Mouse (Mus musculus): ENCODE results near the gene Chst13. TPM values are rescaled to one million over a fixed set of nuclear protein-coding genes. Genes with fewer than 3 reads are reported as not detected.

Chst13 gene
- polyA plus RNA-seq (2014; fragmentation: Illumina TruSeq; extraction: RNeasy Lipid Tissue Mini Kit (QIAGEN cat#74804); ENCODE audit: low read depth, low replicate concordance): not detected

DNA sequence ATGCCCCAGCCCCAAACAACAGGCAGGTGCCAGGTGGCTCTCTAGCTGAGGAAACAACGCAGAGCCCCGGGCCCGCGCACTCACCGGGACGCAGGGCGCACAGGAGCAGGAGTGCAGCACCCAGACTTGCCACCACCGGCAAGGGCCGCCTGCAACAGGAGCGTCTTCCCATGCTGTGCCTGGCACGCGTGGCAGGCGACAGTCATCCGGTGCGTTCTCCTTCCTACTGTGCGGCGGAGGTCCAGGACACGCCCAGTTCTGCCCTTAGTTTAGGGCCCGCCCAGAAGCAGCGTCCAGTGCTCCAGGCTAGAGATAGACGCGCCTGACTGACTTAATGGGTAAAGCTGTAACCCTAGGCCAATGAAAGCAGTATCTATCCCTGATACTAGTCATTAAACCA, at the start of gene Chst13:
Chst13 (minus strand) TSS at position 195 of the 400 bp plus-strand sequence.

DNA sequence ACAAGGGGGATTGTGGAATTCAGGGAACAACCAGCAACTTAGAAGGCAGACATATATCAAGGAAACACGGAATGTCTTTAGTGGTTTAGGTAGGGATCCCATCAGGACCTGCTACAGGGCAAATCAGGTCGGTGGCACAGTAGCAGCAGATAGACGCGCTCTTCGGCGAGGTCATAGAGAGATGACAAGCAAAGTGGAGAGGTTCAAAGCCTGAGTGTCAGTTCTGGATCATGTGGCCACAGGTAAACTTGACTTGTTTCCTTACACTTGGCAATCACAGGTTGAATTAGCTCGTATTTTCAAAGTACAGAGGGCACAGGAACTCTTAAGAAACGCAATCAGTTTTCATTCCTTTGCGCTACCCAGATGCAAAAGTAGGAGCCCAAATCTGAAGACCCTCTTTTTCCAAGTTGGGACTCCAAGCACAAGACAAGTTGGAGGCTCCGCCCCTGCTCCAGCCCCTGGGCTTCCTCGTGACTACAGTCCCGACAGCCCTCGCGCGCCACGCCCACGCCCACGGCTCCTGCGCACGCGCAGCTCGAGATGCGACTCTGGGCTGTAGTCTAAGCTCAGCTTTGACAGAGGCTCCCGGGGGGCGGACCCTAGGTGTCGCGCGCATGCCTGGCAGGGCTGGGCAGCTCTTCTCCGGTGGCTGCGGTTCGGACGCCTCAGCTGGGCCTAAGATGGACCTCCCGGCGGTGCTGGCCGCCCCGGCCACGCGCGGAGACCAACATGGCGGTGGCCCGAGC, 44.2 kb upstream of the Chst13 start, which contains the start of gene Zxdc:
Zxdc (plus strand) TSS at position 517 of the 749 bp plus-strand sequence.

GRCm38 (mm10) chr6:90332561-90333425, 7.8 kb upstream of the Chst13 start, which contains the start of gene Uroc1:
TSS of gene Uroc1 (plus strand) at chr6:90333284.

GRCm38 (mm10) chr6:90300919-90301318, 24.1 kb downstream of the Chst13 start, which contains the start of gene BC048671:
TSS of gene BC048671 (plus strand) at chr6:90301219.

Other genes starting within 250 kb of the Chst13 start
- gene Vmn1r49, start 246.7 kb downstream of the Chst13 start, polyA plus RNA-seq (2014; fragmentation: Illumina TruSeq; extraction: RNeasy Lipid Tissue Mini Kit (QIAGEN cat#74804); ENCODE audit: low read depth, low replicate concordance): not detected
- gene Vmn1r50, start 223.8 kb downstream of the Chst13 start, polyA plus RNA-seq (2014; fragmentation: Illumina TruSeq; extraction: RNeasy Lipid Tissue Mini Kit (QIAGEN cat#74804); ENCODE audit: low read depth, low replicate concordance): not detected
- not detected for gene Vmn1r51, start 202.6 kb downstream of the Chst13 start, polyA plus RNA-seq (2014; fragmentation: Illumina TruSeq; extraction: RNeasy Lipid Tissue Mini Kit (QIAGEN cat#74804); ENCODE audit: low read depth, low replicate concordance)
- gene Vmn1r52, start 150.4 kb downstream of the Chst13 start, polyA plus RNA-seq (2014; fragmentation: Illumina TruSeq; extraction: RNeasy Lipid Tissue Mini Kit (QIAGEN cat#74804); ENCODE audit: low read depth, low replicate concordance): not detected
- not detected for gene V1ra8, start 122.4 kb downstream of the Chst13 start, polyA plus RNA-seq (2014; fragmentation: Illumina TruSeq; extraction: RNeasy Lipid Tissue Mini Kit (QIAGEN cat#74804); ENCODE audit: low read depth, low replicate concordance)
- gene Vmn1r53, start 100.7 kb downstream of the Chst13 start, polyA plus RNA-seq (2014; fragmentation: Illumina TruSeq; extraction: RNeasy Lipid Tissue Mini Kit (QIAGEN cat#74804); ENCODE audit: low read depth, low replicate concordance): not detected
- not detected for gene Vmn1r54, start 78.9 kb downstream of the Chst13 start, polyA plus RNA-seq (2014; fragmentation: Illumina TruSeq; extraction: RNeasy Lipid Tissue Mini Kit (QIAGEN cat#74804); ENCODE audit: low read depth, low replicate concordance)
- not detected for gene BC048671, start 24.0 kb downstream of the Chst13 start, polyA plus RNA-seq (2014; fragmentation: Illumina TruSeq; extraction: RNeasy Lipid Tissue Mini Kit (QIAGEN cat#74804); ENCODE audit: low read depth, low replicate concordance)
- gene Uroc1, start 8.1 kb upstream of the Chst13 start, polyA plus RNA-seq (2014; fragmentation: Illumina TruSeq; extraction: RNeasy Lipid Tissue Mini Kit (QIAGEN cat#74804); ENCODE audit: low read depth, low replicate concordance): 9.7 TPM
- 11.0 TPM for gene Zxdc, start 44.3 kb upstream of the Chst13 start, polyA plus RNA-seq (2014; fragmentation: Illumina TruSeq; extraction: RNeasy Lipid Tissue Mini Kit (QIAGEN cat#74804); ENCODE audit: low read depth, low replicate concordance)
- not detected for gene Cfap100, start 103.6 kb upstream of the Chst13 start, polyA plus RNA-seq (2014; fragmentation: Illumina TruSeq; extraction: RNeasy Lipid Tissue Mini Kit (QIAGEN cat#74804); ENCODE audit: low read depth, low replicate concordance)
- gene Klf15, start 137.4 kb upstream of the Chst13 start, polyA plus RNA-seq (2014; fragmentation: Illumina TruSeq; extraction: RNeasy Lipid Tissue Mini Kit (QIAGEN cat#74804); ENCODE audit: low read depth, low replicate concordance): 24.9 TPM
- 21.5 TPM for gene Aldh1l1, start 161.2 kb upstream of the Chst13 start, polyA plus RNA-seq (2014; fragmentation: Illumina TruSeq; extraction: RNeasy Lipid Tissue Mini Kit (QIAGEN cat#74804); ENCODE audit: low read depth, low replicate concordance)